Mouse (Mus musculus) intestine, embryonic 14.5 days (tissue): ENCODE data around the gene Mphosph10. TPM values are rescaled to one million over a fixed set of nuclear protein-coding genes. Genes with fewer than 3 reads are reported as not detected.

Source experiments
- ATAC-seq: fragments of 200-750 bp; cut with Nextera tagmentation; replicated peaks from 2 replicates; pipeline ENCODE4 v1.8.0; 2017; ENCODE audit warnings: low read depth, moderate number of reproducible peaks, moderate TSS enrichment, moderate library complexity; ENCODE audit not compliant: low FRiP score, low TSS enrichment
- DNase-seq: peaks from one replicate; pipeline ENCODE4 v3.0.0-alpha.2; 2018; ENCODE audit warnings: low spot score
- H3K27ac ChIP-seq: fragments of 300-500 bp; sonication (generic); 2 replicates; pipeline ENCODE4 v1.5.1; 2014; ENCODE audit warnings: low read depth, mild to moderate bottlenecking, control low read depth
- H3K27me3 ChIP-seq: fragments of 300-500 bp; sonication (generic); replicated peaks from 2 replicates; pipeline ENCODE4 v1.6.1; 2014; ENCODE audit warnings: low read length, control low read depth; ENCODE audit not compliant: control insufficient read depth, insufficient read depth
- H3K36me3 ChIP-seq: fragments of 300-500 bp; sonication (generic); 2 replicates; pipeline ENCODE4 v1.6.1; 2014; ENCODE audit warnings: low read length, control low read depth; ENCODE audit not compliant: control insufficient read depth, insufficient read depth
- H3K4me1 ChIP-seq: fragments of 300-500 bp; sonication (generic); replicated peaks from 2 replicates; pipeline ENCODE4 v1.6.1; 2014; ENCODE audit warnings: low read length, control low read depth, mixed read lengths; ENCODE audit not compliant: control insufficient read depth, insufficient read depth
- H3K4me2 ChIP-seq: fragments of 300-500 bp; sonication (generic); 2 replicates; pipeline ENCODE4 v1.6.1; 2014; ENCODE audit warnings: low read length
- H3K4me3 ChIP-seq: fragments of 300-500 bp; sonication (generic); 2 replicates; pipeline ENCODE4 v1.5.1; 2014; ENCODE audit warnings: low read depth, low read length, control low read depth, mixed read lengths
- H3K9ac ChIP-seq: fragments of 300-500 bp; sonication (generic); 2 replicates; pipeline ENCODE4 v1.6.1; 2014; ENCODE audit warnings: mild to moderate bottlenecking, low read length
- H3K9me3 ChIP-seq: fragments of 300-500 bp; sonication (generic); 2 replicates; pipeline ENCODE4 v1.6.1; 2016; ENCODE audit warnings: low read length, control low read depth; ENCODE audit not compliant: control insufficient read depth
- WGBS: fragments of 180-500 bp; shearing (Covaris S2); extraction: QIAGEN DNeasy Blood & Tissue Kit; methylation state at CpG from one replicate; pipeline ENCODE4 v1.1.7; 2014; 5-methylcytosine and 5-hydroxymethylcytosine counted together
- polyA plus RNA-seq: library from polyadenylated mRNA; unstranded; fragments of >200 nt; fragmentation: Nextera tagmentation; extraction: Ambion mirVana; gene quantifications from 2 replicates; pipeline ENCODE4 v1.2.1, GENCODE M21; 2014

Mphosph10 gene
- polyA plus RNA-seq, 1 experiment from 2014 or later: 40.5 TPM

DNA sequence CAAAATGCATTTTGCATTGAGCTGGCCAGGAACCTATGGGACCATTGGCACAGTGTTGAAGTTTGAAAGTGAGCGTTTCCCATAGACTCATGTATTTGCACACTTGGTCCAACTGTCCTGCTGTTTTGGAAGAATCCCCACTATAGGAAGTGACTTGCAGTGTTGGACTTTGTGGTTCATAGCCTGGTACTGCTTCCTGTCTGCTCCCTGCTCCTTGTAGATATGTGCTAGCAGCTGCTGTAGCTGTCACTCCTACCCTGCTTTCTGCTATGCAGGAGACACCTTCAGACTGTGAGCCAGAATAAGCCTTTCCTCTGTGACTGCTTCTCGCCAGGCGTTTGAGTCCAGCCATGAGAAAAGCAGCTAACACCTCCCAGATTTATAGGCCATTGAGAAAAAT is 60.8 kb downstream of the Mphosph10 start:
- Histone ChIP-seq H3K9ac (no peak overlapping the region), H3K27me3 (no peaks in the 10 kb centered on the region), H3K4me3 (no peak overlapping the region), H3K4me1 (no peaks in the 10 kb centered on the region), H3K36me3 (peaks cover 40% of the 10 kb centered on the region), H3K4me2 (no peak overlapping the region), H3K9me3 (no peaks in the 10 kb centered on the region), H3K27ac (no peak overlapping the region)
- ATAC-seq (no peak), DNase-seq (no peak)
- 87% methylated on average over 3 of the region's 3 CpGs for WGBS

DNA sequence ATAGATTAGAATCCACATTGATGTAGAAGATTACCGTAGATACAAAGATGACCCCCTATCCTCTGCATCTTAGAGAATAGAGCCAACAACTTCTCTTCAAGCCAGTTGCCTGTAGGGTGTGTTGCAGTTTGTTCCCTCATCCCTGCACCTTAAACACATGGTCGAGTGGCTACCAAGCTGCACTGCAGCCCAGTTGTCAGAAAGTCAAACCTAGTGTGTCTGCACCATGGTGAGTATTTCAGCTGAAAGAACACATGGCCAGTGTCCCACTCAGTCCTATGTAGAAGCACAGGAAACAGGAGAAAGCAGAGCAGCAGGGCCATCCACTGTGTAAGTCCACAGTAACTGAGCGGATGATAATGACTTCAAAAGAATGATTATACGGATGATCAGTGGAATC is 64.6 kb downstream of the Mphosph10 start:
- Histone ChIP-seq H3K27me3 (no peaks in the 10 kb centered on the region), H3K4me2 (no peak overlapping the region), H3K4me3 (no peak overlapping the region), H3K36me3 (peaks cover 26% of the 10 kb centered on the region), H3K4me1 (no peaks in the 10 kb centered on the region), H3K9me3 (no peaks in the 10 kb centered on the region), H3K9ac (no peak overlapping the region), H3K27ac (no peak overlapping the region)
- ATAC-seq (no peak), DNase-seq (no peak)
- WGBS: 90% methylated on average over 4 of the region's 4 CpGs

GRCm38 (mm10) chr7:64326892-64327291 is 65.2 kb downstream of the Mphosph10 start:
- H3K4me3 ChIP-seq: no peak overlapping the region
- 14% methylated on average over 1 of the region's 1 CpGs for WGBS
- no peak overlapping the region for H3K9ac ChIP-seq
- H3K4me1 ChIP-seq: no peaks in the 10 kb centered on the region
- H3K36me3 ChIP-seq: peaks cover 23% of the 10 kb centered on the region
- H3K4me2 ChIP-seq: no peak overlapping the region
- ATAC-seq (peak; percentile 72), DNase-seq (peak; percentile 87)
- H3K27me3 ChIP-seq: no peaks in the 10 kb centered on the region
- no peak overlapping the region for H3K27ac ChIP-seq
- no peaks in the 10 kb centered on the region for H3K9me3 ChIP-seq

Other genes starting within 250 kb of the Mphosph10 start
- not detected in 2 replicates for gene Trpm1, start 238.4 kb downstream of the Mphosph10 start, polyA plus RNA-seq
- gene Mtmr10, start 104.6 kb downstream of the Mphosph10 start, polyA plus RNA-seq: 8.8 and 10.1 TPM in 2 replicates
- gene Fan1, start 18.2 kb downstream of the Mphosph10 start, polyA plus RNA-seq: 5.6 and 6.4 TPM in 2 replicates
- 78.5 and 93.3 TPM in 2 replicates for gene Mcee, start 339 bp upstream of the Mphosph10 start, polyA plus RNA-seq
- gene Apba2, start 109.4 kb upstream of the Mphosph10 start, polyA plus RNA-seq: 7.7 and 9.6 TPM in 2 replicates